Mouse (Mus musculus): ENCODE results near the gene Pde2a. TPM values are rescaled to one million over a fixed set of nuclear protein-coding genes. Genes with fewer than 3 reads are reported as not detected.
"Not testable (repeated sequence)": the region's sequence is repeated elsewhere in the genome, so short reads cannot be mapped to it uniquely, and the experiment has no call there.

Gene Pde2a
- polyA plus RNA-seq, 1 experiment from 2014 or later = 7.4 TPM

DNA sequence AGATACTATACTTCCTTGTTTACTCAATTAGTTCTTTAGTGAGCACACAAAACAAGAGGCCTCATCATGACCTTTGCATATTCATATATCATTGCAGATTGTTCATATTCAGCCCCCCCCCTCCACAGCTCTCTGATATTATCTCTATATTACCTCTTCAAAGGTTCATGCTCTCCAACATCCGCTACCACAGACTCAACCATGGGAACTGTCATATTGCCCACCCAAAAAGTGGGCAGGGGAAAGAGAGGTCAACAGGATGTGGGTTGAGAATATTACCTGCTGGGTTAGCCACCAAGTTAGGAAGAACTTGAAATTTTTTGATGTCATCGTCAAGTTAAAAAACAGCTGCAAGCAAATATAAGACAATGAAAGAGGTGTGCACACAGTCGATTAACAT, 134.0 kb downstream of the Pde2a start:
- H3K36me3 ChIP-seq; H3K9me3 ChIP-seq; ATAC-seq (ENCODE audit: insufficient number of reproducible peaks, insufficient read depth, low FRiP score, low TSS enrichment, low read depth); H3K4me2 ChIP-seq; H3K27ac ChIP-seq; H3K27me3 ChIP-seq; H3K4me3 ChIP-seq; H3K4me1 ChIP-seq; H3K9ac ChIP-seq: not testable (repeated sequence)
- 84% methylated on average over 3 of the region's 3 CpGs for WGBS

- no peak overlapping the region for H3K4me2 ChIP-seq
- ATAC-seq (ENCODE audit: insufficient number of reproducible peaks, insufficient read depth, low FRiP score, low TSS enrichment, low read depth) = no peak
- no peaks in the 10 kb centered on the region for H3K4me1 ChIP-seq
- H3K9ac ChIP-seq = no peak overlapping the region
- H3K36me3 ChIP-seq = no peaks in the 10 kb centered on the region
- WGBS = 74% methylated on average over 1 of the region's 1 CpGs
- no peaks in the 10 kb centered on the region for H3K9me3 ChIP-seq
- no peak overlapping the region for H3K4me3 ChIP-seq
- no peak overlapping the region for H3K27ac ChIP-seq
- H3K27me3 ChIP-seq = no peaks in the 10 kb centered on the region
Observed at GRCm38 (mm10) chr7:101557391-101557790, 135.9 kb downstream of the Pde2a start.

- ATAC-seq (ENCODE audit: insufficient number of reproducible peaks, insufficient read depth, low FRiP score, low TSS enrichment, low read depth); H3K4me2 ChIP-seq; H3K4me3 ChIP-seq; H3K9ac ChIP-seq; H3K27ac ChIP-seq; H3K9me3 ChIP-seq; H3K4me1 ChIP-seq; H3K36me3 ChIP-seq; H3K27me3 ChIP-seq: not testable (repeated sequence)
- WGBS = 72% methylated on average over 5 of the region's 5 CpGs
Observed at GRCm38 (mm10) chr7:101559393-101559792, 137.9 kb downstream of the Pde2a start.

MicroRNA genes within 50 kb of the gene (microRNA counts, 519-probe panel; counts per million panel counts)
- microRNA mmu-miR-139-3p (236 counts per million, percentile 44 among the panel's probes with 10 or more counts), microRNA mmu-miR-139-5p (236 counts per million, percentile 44 among the panel's probes with 10 or more counts)

Small RNA genes within 50 kb of the gene (microRNA-seq; reads per million reads assigned to microRNA genes)
- 1,748 reads per million, percentile 80 among the genes with 10 or more reads in this experiment for gene Mir139

Other genes starting within 250 kb of the Pde2a start
- gene Atg16l2, start 119.4 kb upstream of the Pde2a start, polyA plus RNA-seq (2015; fragmentation: Nextera tagmentation; extraction: Ambion mirVana) = 15.7 and 17.9 TPM in 2 replicates
- gene Stard10, start 104.6 kb upstream of the Pde2a start, polyA plus RNA-seq (2015; fragmentation: Nextera tagmentation; extraction: Ambion mirVana) = 22.7 and 26.3 TPM in 2 replicates
- 41.4 and 46.5 TPM in 2 replicates for gene Arap1, start 73.6 kb upstream of the Pde2a start, polyA plus RNA-seq (2015; fragmentation: Nextera tagmentation; extraction: Ambion mirVana)
- gene Gm45837, start 10.8 kb upstream of the Pde2a start, polyA plus RNA-seq (2015; fragmentation: Nextera tagmentation; extraction: Ambion mirVana) = 1.2 and 2.1 TPM in 2 replicates
- not detected in 2 replicates for gene Art2b, start 163.9 kb downstream of the Pde2a start, polyA plus RNA-seq (2015; fragmentation: Nextera tagmentation; extraction: Ambion mirVana)
- gene Clpb, start 241.9 kb downstream of the Pde2a start, polyA plus RNA-seq (2015; fragmentation: Nextera tagmentation; extraction: Ambion mirVana) = 40.4 and 45.8 TPM in 2 replicates